Mouse (Mus musculus): ENCODE measurements at regions not wholly inside any gene's neighbourhood (a gene's known extent, or its start where the extent isn't known, plus 50 kb on each side); places are given as distances from the start of the nearest gene placed in this dataset.

DNA sequence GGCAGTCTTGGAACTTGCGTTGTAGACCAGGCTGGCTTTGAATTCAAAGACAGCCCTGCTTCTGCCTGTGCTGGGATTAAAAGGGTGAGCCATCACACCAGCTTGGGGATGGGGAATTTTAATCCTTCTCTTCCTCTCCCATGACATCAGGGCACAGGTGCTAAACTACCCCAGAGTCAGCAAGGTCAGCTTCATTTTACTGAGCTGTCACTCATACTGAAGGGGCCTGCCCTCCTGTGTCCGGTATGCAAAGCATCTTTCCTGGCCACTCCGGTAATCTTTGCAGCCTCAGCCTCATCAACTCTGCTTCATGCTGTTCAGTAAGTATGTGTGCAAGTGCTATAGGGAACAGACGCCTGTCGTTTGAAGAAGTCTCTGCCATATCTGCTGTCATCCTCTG, 248.1 kb downstream of the Enc1 start:
- WGBS: 88% methylated on average over 5 of the region's 5 CpGs
- H3K4me3 ChIP-seq (ENCODE audit: insufficient read depth, low read depth, low read length): no peak overlapping the region
- H3K4me1 ChIP-seq (ENCODE audit: control insufficient read depth, insufficient read depth, low read length): no peaks in the 10 kb centered on the region
- no peak for DNase-seq (ENCODE audit: extremely low read depth, low read depth, low spot score)
- TF ChIP-seq CTCF (IDR thresholded peaks at IDR 0.05; ENCODE audit: low read depth, low read length) (no peak), POLR2A (IDR thresholded peaks at IDR 0.05; ENCODE audit: extremely low read depth, insufficient read depth, low read length) (no peak)
- no peak overlapping the region for H3K9ac ChIP-seq (ENCODE audit: low read depth, low read length)
- no peaks in the 10 kb centered on the region for H3K36me3 ChIP-seq (ENCODE audit: control insufficient read depth, insufficient read depth, low read length)
- no peaks in the 10 kb centered on the region for H3K79me2 ChIP-seq (ENCODE audit: control insufficient read depth, insufficient read depth, low read length)
- no peaks in the 10 kb centered on the region for H3K27me3 ChIP-seq (ENCODE audit: control insufficient read depth, insufficient read depth, low read length)
- H3K27ac ChIP-seq (replicated peaks; ENCODE audit: insufficient read depth, low read depth, low read length): no peak overlapping the region

DNA sequence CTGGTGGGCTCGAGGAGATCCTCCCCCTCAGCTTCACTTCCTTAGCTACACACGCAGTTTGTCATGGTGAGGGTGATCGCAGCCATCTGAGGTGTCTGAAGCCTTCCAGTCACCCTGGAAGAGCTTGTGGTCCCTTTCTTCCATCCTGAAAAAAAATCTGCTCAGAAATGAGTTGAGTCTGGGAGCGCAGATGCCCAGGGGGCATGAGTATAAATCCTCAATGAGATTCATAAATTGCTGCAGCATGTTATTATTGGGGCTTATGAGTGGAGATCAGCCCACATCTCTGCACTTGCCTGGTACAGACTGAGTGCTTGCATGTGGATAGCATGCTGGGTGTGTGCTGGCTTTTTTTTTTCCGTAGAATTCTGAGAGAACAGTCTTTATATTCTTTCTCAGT, 247.6 kb downstream of the Enc1 start:
- no peak overlapping the region for H3K27ac ChIP-seq (replicated peaks; ENCODE audit: insufficient read depth, low read depth, low read length)
- H3K79me2 ChIP-seq (ENCODE audit: control insufficient read depth, insufficient read depth, low read length): no peaks in the 10 kb centered on the region
- no peaks in the 10 kb centered on the region for H3K36me3 ChIP-seq (ENCODE audit: control insufficient read depth, insufficient read depth, low read length)
- H3K4me3 ChIP-seq (ENCODE audit: insufficient read depth, low read depth, low read length): no peak overlapping the region
- WGBS: 87% methylated on average over 5 of the region's 5 CpGs
- no peak for DNase-seq (ENCODE audit: extremely low read depth, low read depth, low spot score)
- H3K27me3 ChIP-seq (ENCODE audit: control insufficient read depth, insufficient read depth, low read length): no peaks in the 10 kb centered on the region
- H3K4me1 ChIP-seq (ENCODE audit: control insufficient read depth, insufficient read depth, low read length): no peaks in the 10 kb centered on the region
- TF ChIP-seq CTCF (IDR thresholded peaks at IDR 0.05; ENCODE audit: low read depth, low read length) (no peak), POLR2A (IDR thresholded peaks at IDR 0.05; ENCODE audit: extremely low read depth, insufficient read depth, low read length) (no peak)
- H3K9ac ChIP-seq (ENCODE audit: low read depth, low read length): no peak overlapping the region

GRCm38 (mm10) chr13:97487746-97488473, 247.0 kb downstream of the Enc1 start:
- 89% methylated on average over 9 of the region's 9 CpGs for WGBS
- no peaks in the 10 kb centered on the region for H3K36me3 ChIP-seq (ENCODE audit: control insufficient read depth, insufficient read depth, low read length)
- H3K9ac ChIP-seq (ENCODE audit: low read depth, low read length): no peak overlapping the region
- no peak overlapping the region for H3K4me3 ChIP-seq (ENCODE audit: insufficient read depth, low read depth, low read length)
- DNase-seq (ENCODE audit: extremely low read depth, low read depth, low spot score): no peak
- no peaks in the 10 kb centered on the region for H3K27me3 ChIP-seq (ENCODE audit: control insufficient read depth, insufficient read depth, low read length)
- no peak overlapping the region for H3K27ac ChIP-seq (replicated peaks; ENCODE audit: insufficient read depth, low read depth, low read length)
- no peak for TF ChIP-seq CTCF (IDR thresholded peaks at IDR 0.05; ENCODE audit: low read depth, low read length)
- TF ChIP-seq POLR2A (IDR thresholded peaks at IDR 0.05; ENCODE audit: extremely low read depth, insufficient read depth, low read length): no peak
- no peaks in the 10 kb centered on the region for H3K4me1 ChIP-seq (ENCODE audit: control insufficient read depth, insufficient read depth, low read length)
- no peaks in the 10 kb centered on the region for H3K79me2 ChIP-seq (ENCODE audit: control insufficient read depth, insufficient read depth, low read length)

- Histone ChIP-seq H3K79me2 (ENCODE audit: control insufficient read depth, insufficient read depth, low read length) (no peaks in the 10 kb centered on the region), H3K27me3 (ENCODE audit: control insufficient read depth, insufficient read depth, low read length) (no peaks in the 10 kb centered on the region), H3K9ac (ENCODE audit: low read depth, low read length) (no peak overlapping the region), H3K27ac (replicated peaks; ENCODE audit: insufficient read depth, low read depth, low read length) (no peak overlapping the region), H3K36me3 (ENCODE audit: control insufficient read depth, insufficient read depth, low read length) (no peaks in the 10 kb centered on the region), H3K4me1 (ENCODE audit: control insufficient read depth, insufficient read depth, low read length) (no peaks in the 10 kb centered on the region), H3K4me3 (ENCODE audit: insufficient read depth, low read depth, low read length) (no peak overlapping the region)
- TF ChIP-seq POLR2A (IDR thresholded peaks at IDR 0.05; ENCODE audit: extremely low read depth, insufficient read depth, low read length) (no peak), CTCF (IDR thresholded peaks at IDR 0.05; ENCODE audit: low read depth, low read length) (no peak)
- WGBS: 93% methylated on average over 2 of the region's 2 CpGs
- DNase-seq (ENCODE audit: extremely low read depth, low read depth, low spot score): no peak
Measured at GRCm38 (mm10) chr13:97486490-97486889, 245.6 kb downstream of the Enc1 start.

GRCm38 (mm10) chr13:97485886-97486285, 245.0 kb downstream of the Enc1 start:
- Histone ChIP-seq H3K79me2 (ENCODE audit: control insufficient read depth, insufficient read depth, low read length) (no peaks in the 10 kb centered on the region), H3K4me3 (ENCODE audit: insufficient read depth, low read depth, low read length) (no peak overlapping the region), H3K36me3 (ENCODE audit: control insufficient read depth, insufficient read depth, low read length) (no peaks in the 10 kb centered on the region), H3K27ac (replicated peaks; ENCODE audit: insufficient read depth, low read depth, low read length) (no peak overlapping the region), H3K27me3 (ENCODE audit: control insufficient read depth, insufficient read depth, low read length) (no peaks in the 10 kb centered on the region), H3K4me1 (ENCODE audit: control insufficient read depth, insufficient read depth, low read length) (no peaks in the 10 kb centered on the region), H3K9ac (ENCODE audit: low read depth, low read length) (no peak overlapping the region)
- no peak for DNase-seq (ENCODE audit: extremely low read depth, low read depth, low spot score)
- WGBS: 88% methylated on average over 5 of the region's 5 CpGs
- TF ChIP-seq CTCF (IDR thresholded peaks at IDR 0.05; ENCODE audit: low read depth, low read length): no peak
- TF ChIP-seq POLR2A (IDR thresholded peaks at IDR 0.05; ENCODE audit: extremely low read depth, insufficient read depth, low read length): no peak

- no peak for DNase-seq (ENCODE audit: extremely low read depth, low read depth, low spot score)
- no peaks in the 10 kb centered on the region for H3K36me3 ChIP-seq (ENCODE audit: control insufficient read depth, insufficient read depth, low read length)
- no peak for TF ChIP-seq CTCF (IDR thresholded peaks at IDR 0.05; ENCODE audit: low read depth, low read length)
- no peaks in the 10 kb centered on the region for H3K27me3 ChIP-seq (ENCODE audit: control insufficient read depth, insufficient read depth, low read length)
- 90% methylated on average over 20 of the region's 20 CpGs for WGBS
- H3K9ac ChIP-seq (ENCODE audit: low read depth, low read length): no peak overlapping the region
- H3K27ac ChIP-seq (replicated peaks; ENCODE audit: insufficient read depth, low read depth, low read length): no peak overlapping the region
- no peak overlapping the region for H3K4me3 ChIP-seq (ENCODE audit: insufficient read depth, low read depth, low read length)
- no peaks in the 10 kb centered on the region for H3K4me1 ChIP-seq (ENCODE audit: control insufficient read depth, insufficient read depth, low read length)
- no peaks in the 10 kb centered on the region for H3K79me2 ChIP-seq (ENCODE audit: control insufficient read depth, insufficient read depth, low read length)
Measured at GRCm38 (mm10) chr13:97484808-97485545, 244.1 kb downstream of the Enc1 start.

All from liver, adult 2 months (tissue).